Mouse (Mus musculus) limb, embryonic 11.5 days (tissue): ENCODE data around the gene Clec2e. TPM values are rescaled to one million over a fixed set of nuclear protein-coding genes. Genes with fewer than 3 reads are reported as not detected.

Experiments used
- ATAC-seq: fragments of 200-750 bp; cut with Nextera tagmentation; 2 replicates; pipeline ENCODE4 v1.8.0; 2017; ENCODE audit warnings: low read depth; ENCODE audit not compliant: insufficient number of reproducible peaks, low FRiP score, low TSS enrichment
- DNase-seq: peaks from one replicate; pipeline ENCODE4 v3.0.0-alpha.2; 2015; ENCODE audit warnings: low spot score
- H3K27ac ChIP-seq: fragments of 300-500 bp; sonication (generic); replicated peaks from 2 replicates; pipeline ENCODE4 v1.5.1; 2014; ENCODE audit warnings: low read depth, mild to moderate bottlenecking, low read length
- H3K27me3 ChIP-seq: fragments of 300-500 bp; sonication (generic); 2 replicates; pipeline ENCODE4 v1.6.1; 2014; ENCODE audit warnings: mild to moderate bottlenecking, low read length, mixed read lengths; ENCODE audit not compliant: control insufficient read depth, insufficient read depth
- H3K36me3 ChIP-seq: fragments of 300-500 bp; sonication (generic); 2 replicates; pipeline ENCODE4 v1.6.1; 2014; ENCODE audit warnings: mild to moderate bottlenecking, low read length, moderate library complexity, mixed read lengths; ENCODE audit not compliant: control insufficient read depth, insufficient read depth
- H3K4me1 ChIP-seq: fragments of 300-500 bp; sonication (generic); 2 replicates; pipeline ENCODE4 v1.6.1; 2014; ENCODE audit warnings: low read length, mixed read lengths; ENCODE audit not compliant: control insufficient read depth, insufficient read depth
- H3K4me2 ChIP-seq: fragments of 300-500 bp; sonication (generic); 2 replicates; pipeline ENCODE4 v1.6.1; 2014; ENCODE audit warnings: low read depth, mild to moderate bottlenecking, moderate library complexity; ENCODE audit not compliant: severe bottlenecking
- H3K4me3 ChIP-seq: fragments of 300-500 bp; sonication (generic); 2 replicates; pipeline ENCODE4 v1.5.1; 2014; ENCODE audit warnings: low read depth, low read length
- H3K9ac ChIP-seq: fragments of 300-500 bp; sonication (generic); 2 replicates; pipeline ENCODE4 v1.6.1; 2014; ENCODE audit warnings: mild to moderate bottlenecking, low read length
- H3K9me3 ChIP-seq: fragments of 300-500 bp; sonication (generic); 2 replicates; pipeline ENCODE4 v1.6.1; 2016; ENCODE audit warnings: low read length; ENCODE audit not compliant: control insufficient read depth
- WGBS: fragments of 180-500 bp; shearing (Covaris S2); extraction: QIAGEN DNeasy Blood & Tissue Kit; methylation state at CpG from one replicate; pipeline ENCODE4 v1.1.7; 2014; 5-methylcytosine and 5-hydroxymethylcytosine counted together
- polyA plus RNA-seq: library from polyadenylated mRNA; unstranded; fragments of >200 nt; fragmentation: Nextera tagmentation; extraction: Ambion mirVana; gene quantifications from 2 replicates; pipeline ENCODE4 v1.2.1, GENCODE M21; 2014

Gene Clec2e
- polyA plus RNA-seq, 1 experiment from 2014 or later: not detected

DNA sequence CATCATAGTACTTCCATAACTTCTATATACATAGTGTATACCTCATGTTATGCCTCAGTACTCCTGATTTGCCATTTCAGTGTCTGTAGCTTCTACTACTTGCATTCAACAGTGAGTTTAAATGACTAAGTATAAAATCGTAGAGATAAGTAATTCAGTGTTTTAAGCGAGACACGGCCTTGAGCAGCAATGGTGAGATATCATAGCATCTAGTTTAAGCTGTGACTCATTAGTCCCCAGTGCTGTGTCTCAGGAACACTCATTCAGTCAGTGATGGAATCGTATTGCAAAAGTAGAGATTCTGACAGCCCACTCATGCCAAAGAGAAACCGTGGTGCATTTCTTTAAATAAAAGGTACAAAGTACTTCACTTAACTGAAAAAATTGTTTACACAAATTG lies 49.0 kb downstream of the Clec2e start:
- ATAC-seq: no peak
- H3K4me3 ChIP-seq: no peak overlapping the region
- WGBS: 88% methylated on average over 5 of the region's 5 CpGs

DNA sequence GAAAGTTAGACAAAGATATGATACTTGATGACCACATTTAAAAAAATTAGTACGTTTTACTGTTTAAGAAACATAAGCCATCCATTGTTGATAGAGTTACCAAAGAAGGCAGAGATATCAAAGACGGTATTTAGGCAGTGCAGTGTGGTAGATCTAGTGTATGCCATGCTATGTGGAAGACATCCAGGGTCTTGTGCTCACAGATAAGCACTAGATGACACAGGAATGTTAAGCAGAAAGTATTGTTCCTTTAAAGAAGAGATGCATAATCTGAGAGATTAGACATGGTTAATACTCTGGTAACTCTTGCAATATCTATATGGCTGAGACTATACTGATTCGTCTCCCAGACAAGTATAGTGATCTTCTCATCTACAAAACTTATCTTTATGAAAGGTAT lies 49.6 kb downstream of the Clec2e start:
- WGBS: 83% methylated on average over 3 of the region's 3 CpGs
- Histone ChIP-seq H3K4me3 (no peak overlapping the region), H3K36me3 (no peaks in the 10 kb centered on the region), H3K9me3 (no peaks in the 10 kb centered on the region), H3K27me3 (no peaks in the 10 kb centered on the region), H3K4me1 (no peaks in the 10 kb centered on the region), H3K4me2 (no peak overlapping the region), H3K9ac (no peak overlapping the region), H3K27ac (no peak overlapping the region)
- DNase-seq: no peak
- ATAC-seq: no peak

More for the DNA sequence above, 49.0 kb downstream of the Clec2e start:
- Histone ChIP-seq H3K27me3 (no peaks in the 10 kb centered on the region), H3K36me3 (no peaks in the 10 kb centered on the region), H3K9ac (no peak overlapping the region), H3K4me1 (no peaks in the 10 kb centered on the region), H3K27ac (no peak overlapping the region), H3K4me2 (no peak overlapping the region), H3K9me3 (no peaks in the 10 kb centered on the region)
- no peak for DNase-seq

DNA sequence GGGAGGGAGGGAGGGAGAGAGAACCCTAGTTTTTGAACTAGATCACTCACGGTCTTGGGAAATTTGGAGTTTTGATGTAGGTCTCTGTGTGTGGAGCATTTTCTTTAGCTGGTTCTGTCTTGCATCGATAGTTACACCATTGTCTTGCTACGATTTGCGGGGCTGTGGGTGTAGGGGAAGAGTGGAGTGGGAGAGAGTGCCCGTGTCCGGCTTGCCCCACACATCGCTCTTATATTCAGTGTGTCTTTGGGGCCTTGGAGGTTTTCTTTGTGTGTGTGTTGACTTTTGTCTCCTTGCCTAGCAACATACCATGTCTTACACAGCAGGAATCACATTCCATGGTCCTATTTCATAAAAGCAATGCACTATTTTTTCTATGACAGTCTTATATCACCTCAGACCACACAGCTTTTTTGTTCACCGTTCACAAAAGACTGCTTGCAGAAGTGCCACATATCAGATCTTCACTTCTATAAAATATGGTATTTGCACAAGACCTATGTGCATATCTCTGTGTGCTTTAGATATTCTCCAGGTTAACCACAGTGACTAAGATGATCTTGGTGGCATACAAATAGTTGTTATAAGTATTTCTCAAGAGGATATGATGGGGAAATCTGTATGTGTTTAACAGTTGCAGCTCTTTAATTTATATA lies 51.0 kb downstream of the Clec2e start:
- peak; percentile 28 for DNase-seq
- H3K27me3 ChIP-seq: no peaks in the 10 kb centered on the region
- H3K9ac ChIP-seq: 0 out of 2 replicates have a peak overlapping the region, but pooled peaks have one; percentile 22
- no peaks in the 10 kb centered on the region for H3K36me3 ChIP-seq
- H3K27ac ChIP-seq: no peak overlapping the region
- H3K9me3 ChIP-seq: no peaks in the 10 kb centered on the region
- WGBS: 6% methylated on average over 8 of the region's 8 CpGs
- peak overlapping the region; percentile 35; the same call in 1 of the 2 replicates for H3K4me2 ChIP-seq
- no peak for ATAC-seq
- H3K4me1 ChIP-seq: no peaks in the 10 kb centered on the region
- H3K4me3 ChIP-seq: peak overlapping the region; percentile 21

DNA sequence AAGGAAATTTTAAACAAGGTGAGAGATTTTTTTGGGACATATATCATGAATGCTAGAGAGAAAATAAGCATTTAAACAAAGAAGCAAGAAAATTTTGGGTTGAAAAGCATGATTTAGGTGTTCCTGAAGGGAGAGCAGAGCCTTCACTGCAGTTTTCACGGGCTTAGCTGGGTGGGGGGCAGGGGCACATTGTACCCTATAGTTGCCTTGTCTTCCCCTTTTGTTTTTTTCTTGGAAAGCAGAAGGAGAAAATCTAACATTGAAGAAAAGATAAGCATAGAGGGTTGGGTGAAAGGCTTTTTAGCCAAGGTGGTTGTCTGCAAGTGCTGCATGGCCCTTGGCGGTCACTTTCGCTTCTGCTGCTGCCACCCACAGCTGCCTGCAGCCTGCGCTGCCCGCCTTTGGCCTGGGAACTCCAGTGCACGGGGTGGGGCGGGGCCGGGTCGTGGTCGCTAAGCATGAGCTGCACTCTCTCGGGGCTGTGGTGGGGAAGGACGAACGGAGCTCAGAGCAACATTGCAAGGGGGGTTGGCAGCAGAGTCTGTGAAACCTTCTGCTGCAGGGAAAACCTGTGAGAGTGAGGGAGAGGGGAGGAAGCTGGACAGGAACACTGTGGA lies 51.7 kb downstream of the Clec2e start:
- Histone ChIP-seq H3K4me2 (peak overlapping the region; percentile 37), H3K4me3 (peak overlapping the region; percentile 27), H3K9ac (no peak overlapping the region), H3K36me3 (no peaks in the 10 kb centered on the region), H3K27ac (no peak overlapping the region), H3K27me3 (no peaks in the 10 kb centered on the region), H3K9me3 (no peaks in the 10 kb centered on the region), H3K4me1 (no peaks in the 10 kb centered on the region)
- peak; percentile 79 for DNase-seq
- 0% methylated on average over 13 of the region's 13 CpGs for WGBS
- peak; percentile 91 for ATAC-seq

DNA sequence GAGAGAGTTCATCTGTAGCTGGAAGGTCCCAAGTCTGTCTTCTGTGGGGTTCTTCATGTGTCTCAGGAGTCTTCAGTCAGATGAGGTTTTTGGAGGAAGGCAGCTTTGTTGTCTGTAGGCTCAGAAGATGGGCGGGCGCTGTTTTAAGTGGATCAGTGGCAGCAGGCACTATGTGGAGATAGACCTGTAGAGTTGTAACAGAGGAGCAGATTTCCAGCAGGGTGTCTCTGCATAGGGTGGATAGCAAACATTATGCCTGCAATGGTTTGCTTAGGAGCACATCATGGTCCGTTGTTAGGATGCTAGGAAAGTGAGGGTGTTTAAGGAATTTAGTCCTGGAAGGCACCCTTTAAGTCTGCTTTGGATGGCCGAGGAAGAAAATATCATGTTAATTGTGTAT lies 52.3 kb downstream of the Clec2e start:
- Histone ChIP-seq H3K27ac (no peak overlapping the region), H3K27me3 (no peaks in the 10 kb centered on the region), H3K9me3 (no peaks in the 10 kb centered on the region), H3K4me2 (no peak overlapping the region), H3K4me1 (no peaks in the 10 kb centered on the region), H3K9ac (no peak overlapping the region), H3K36me3 (no peaks in the 10 kb centered on the region), H3K4me3 (no peak overlapping the region)
- 26% methylated on average over 4 of the region's 4 CpGs for WGBS
- DNase-seq (peak; percentile 22), ATAC-seq (no peak)

DNA sequence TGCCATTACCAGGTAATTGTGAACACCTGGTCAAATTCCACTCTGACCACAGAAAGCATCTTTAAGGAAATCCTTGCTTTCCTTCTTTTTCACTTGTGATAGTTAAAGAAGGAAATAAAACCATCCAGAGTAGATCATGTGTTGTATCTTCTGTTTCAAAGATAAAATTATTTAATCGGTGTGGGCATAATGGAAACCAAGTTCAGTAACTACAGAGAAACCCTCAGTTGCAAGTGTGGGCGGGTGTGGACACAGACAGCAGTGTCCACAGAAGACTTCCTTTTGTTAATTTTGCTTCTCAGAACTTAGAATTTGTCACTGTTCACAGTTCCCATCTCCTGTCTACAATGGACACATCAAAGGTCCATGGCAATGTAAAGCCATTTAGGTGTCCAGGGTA lies 55.1 kb downstream of the Clec2e start, which contains the start of gene Klrb1f:
Gene Klrb1f (plus strand): TSS at position 301 of the 400 bp plus-strand sequence.
- WGBS: 95% methylated on average over 2 of the region's 2 CpGs
- no peak within 1 kb of the TSS for H3K4me2 ChIP-seq
- H3K36me3 ChIP-seq: no peaks in the 10 kb centered on the region
- H3K4me1 ChIP-seq: no peaks in the 10 kb centered on the region
- H3K27me3 ChIP-seq: no peaks in the 10 kb centered on the region
- DNase-seq (no peak), ATAC-seq (no peak)
- no peak within 1 kb of the TSS for H3K27ac ChIP-seq
- no peak within 1 kb of the TSS for H3K9ac ChIP-seq
- H3K4me3 ChIP-seq: no peak within 1 kb of the TSS
- no peaks in the 10 kb centered on the region for H3K9me3 ChIP-seq

DNA sequence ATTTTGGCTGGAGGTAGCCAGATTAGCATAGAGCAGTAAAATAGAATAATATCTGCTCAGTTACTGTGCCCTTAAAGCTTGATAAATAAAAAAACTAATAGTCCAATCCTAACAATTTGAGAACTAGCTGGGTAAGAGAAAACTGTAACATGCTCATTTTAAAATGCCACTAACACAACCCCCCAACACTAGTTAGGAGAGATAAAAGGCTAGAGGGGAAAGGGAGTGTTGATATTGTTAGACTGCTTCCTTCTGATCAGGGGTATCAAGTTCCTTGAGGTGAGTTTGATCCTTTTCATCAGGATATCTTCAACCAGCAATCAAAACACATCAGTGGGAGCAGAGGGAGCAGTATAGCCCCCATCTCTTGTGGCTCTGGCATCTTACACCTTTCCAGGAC lies 58.2 kb downstream of the Clec2e start:
- DNase-seq (no peak), ATAC-seq (no peak)
- Histone ChIP-seq H3K4me1 (no peaks in the 10 kb centered on the region), H3K9me3 (no peaks in the 10 kb centered on the region), H3K4me3 (no peak overlapping the region), H3K27me3 (no peaks in the 10 kb centered on the region), H3K36me3 (no peaks in the 10 kb centered on the region), H3K9ac (no peak overlapping the region), H3K4me2 (no peak overlapping the region), H3K27ac (no peak overlapping the region)
